Mouse (Mus musculus) bone marrow, adult 2 months (tissue): Measurements from ENCODE around the gene Thbs1. TPM values are rescaled to one million over a fixed set of nuclear protein-coding genes. Genes with fewer than 3 reads are reported as not detected.

Source experiments
- H3K27ac ChIP-seq: fragments of 200-500 bp; 2 replicates; pipeline ENCODE4 v1.5.1; 2012; ENCODE audit warnings: low read depth, mild to moderate bottlenecking, control low read depth, inconsistent platforms, low read length; ENCODE audit not compliant: control insufficient read depth, poor library complexity, insufficient read depth
- H3K4me1 ChIP-seq: fragments of 200-500 bp; 2 replicates; pipeline ENCODE4 v1.6.1; 2011; ENCODE audit warnings: low read length; ENCODE audit not compliant: control insufficient read depth, insufficient read depth
- H3K4me3 ChIP-seq: fragments of 200-500 bp; replicated peaks from 2 replicates; pipeline ENCODE3; 2011; ENCODE audit warnings: mild to moderate bottlenecking, low read depth, low read length, control low read depth; ENCODE audit not compliant: control insufficient read depth
- CTCF ChIP-seq: fragments of 200-500 bp; IDR thresholded peaks from 2 replicates; pipeline ENCODE4 v1.5.1; 2011; ENCODE audit warnings: low read length, control low read depth; ENCODE audit not compliant: control insufficient read depth, insufficient read depth
- POLR2A ChIP-seq: fragments of 200-500 bp; IDR thresholded peaks from 2 replicates; pipeline ENCODE4 v1.6.1; 2011; ENCODE audit warnings: low read depth, mild to moderate bottlenecking, control low read depth, low read length, borderline replicate concordance; ENCODE audit not compliant: control insufficient read depth
- WGBS: fragments of 180-500 bp; shearing (Covaris S2); methylation state at CpG from one replicate; pipeline ENCODE4 v1.1.7; 2018; 5-methylcytosine and 5-hydroxymethylcytosine counted together
- polyA plus RNA-seq: library from polyadenylated mRNA; stranded (reverse); fragments of >200 nt; gene quantifications from 2 replicates; pipeline ENCODE4 v1.2.4, GENCODE M21; 2011; ENCODE audit warnings: low replicate concordance; ENCODE audit not compliant: missing spikeins, insufficient read depth, insufficient read length

Thbs1 gene
- polyA plus RNA-seq, 1 experiment, result 66.1 TPM

DNA sequence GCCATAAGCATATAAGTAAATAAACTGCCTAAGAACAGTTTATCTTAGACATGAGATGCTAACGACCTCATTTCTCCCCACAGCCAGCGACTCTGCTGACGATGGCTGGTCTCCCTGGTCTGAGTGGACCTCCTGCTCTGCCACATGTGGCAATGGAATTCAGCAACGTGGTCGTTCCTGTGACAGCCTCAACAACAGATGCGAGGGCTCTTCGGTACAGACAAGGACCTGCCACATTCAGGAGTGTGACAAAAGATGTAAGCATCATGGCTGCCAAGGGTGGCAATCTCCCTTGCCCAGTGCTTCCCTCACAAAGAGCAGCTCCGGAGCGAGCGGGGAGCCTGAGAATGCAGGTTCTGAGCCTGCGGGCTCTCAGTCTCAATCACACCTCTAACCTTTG, 5.7 kb downstream of the Thbs1 start:
- H3K4me1 ChIP-seq, result no peaks in the 10 kb centered on the region
- H3K4me3 ChIP-seq, result no peak overlapping the region
- TF ChIP-seq POLR2A (no peak), CTCF (no peak)
- 82% methylated on average over 11 of the region's 11 CpGs for WGBS
- H3K27ac ChIP-seq, result no peak overlapping the region

DNA sequence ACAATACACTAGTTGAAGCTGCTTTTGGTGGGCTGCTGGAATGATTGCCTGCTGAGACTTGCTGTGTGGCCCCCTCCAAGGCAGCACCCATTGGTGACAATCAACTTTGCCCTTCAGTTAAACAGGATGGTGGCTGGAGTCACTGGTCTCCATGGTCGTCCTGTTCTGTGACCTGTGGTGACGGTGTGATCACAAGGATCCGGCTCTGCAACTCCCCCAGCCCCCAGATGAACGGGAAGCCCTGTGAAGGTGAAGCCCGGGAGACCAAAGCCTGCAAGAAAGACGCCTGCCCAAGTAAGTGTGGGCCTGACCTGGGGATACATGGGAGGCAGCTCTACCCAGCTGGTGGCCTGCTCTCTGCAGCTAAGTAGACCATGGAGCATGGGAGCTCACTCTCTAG, 6.4 kb downstream of the Thbs1 start:
- Histone ChIP-seq H3K4me3 (no peak overlapping the region), H3K27ac (no peak overlapping the region), H3K4me1 (no peaks in the 10 kb centered on the region)
- WGBS, result 78% methylated on average over 6 of the region's 6 CpGs
- TF ChIP-seq CTCF, result no peak
- TF ChIP-seq POLR2A, result no peak

DNA sequence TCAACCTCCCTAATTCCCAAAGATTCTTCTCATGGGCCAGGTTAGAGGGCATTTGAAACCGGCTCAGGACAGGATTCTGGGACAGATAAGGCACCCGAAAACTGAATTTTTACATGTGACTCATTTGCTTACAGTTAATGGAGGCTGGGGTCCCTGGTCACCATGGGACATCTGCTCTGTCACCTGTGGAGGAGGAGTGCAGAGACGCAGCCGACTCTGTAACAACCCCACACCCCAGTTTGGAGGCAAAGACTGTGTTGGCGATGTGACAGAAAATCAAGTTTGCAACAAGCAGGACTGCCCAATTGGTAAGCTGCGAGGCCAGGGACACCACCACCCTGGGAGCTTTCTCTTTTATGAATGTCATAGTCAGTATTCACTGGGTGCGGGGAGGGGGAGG, 6.8 kb downstream of the Thbs1 start:
- no peaks in the 10 kb centered on the region for H3K4me1 ChIP-seq
- H3K27ac ChIP-seq, result no peak overlapping the region
- 85% methylated on average over 7 of the region's 7 CpGs for WGBS
- TF ChIP-seq POLR2A, result no peak
- TF ChIP-seq CTCF, result no peak
- H3K4me3 ChIP-seq, result no peak overlapping the region

DNA sequence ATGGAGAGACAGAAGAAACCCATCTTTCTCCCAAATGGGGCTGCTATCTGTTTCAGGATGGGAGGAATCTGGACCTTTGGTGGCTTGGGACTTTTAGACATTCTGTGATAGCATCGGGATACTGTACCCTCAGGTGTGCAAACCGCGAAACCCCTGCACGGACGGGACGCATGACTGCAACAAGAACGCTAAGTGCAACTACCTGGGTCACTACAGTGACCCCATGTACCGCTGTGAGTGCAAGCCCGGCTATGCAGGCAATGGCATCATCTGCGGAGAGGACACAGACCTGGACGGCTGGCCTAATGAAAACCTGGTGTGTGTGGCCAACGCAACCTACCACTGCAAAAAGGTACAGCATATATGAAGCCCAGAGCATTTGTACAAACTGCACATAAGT, 8.0 kb downstream of the Thbs1 start:
- H3K4me1 ChIP-seq, result no peaks in the 10 kb centered on the region
- TF ChIP-seq POLR2A (no peak), CTCF (no peak)
- WGBS, result 92% methylated on average over 12 of the region's 12 CpGs
- no peak overlapping the region for H3K27ac ChIP-seq
- no peak overlapping the region for H3K4me3 ChIP-seq

DNA sequence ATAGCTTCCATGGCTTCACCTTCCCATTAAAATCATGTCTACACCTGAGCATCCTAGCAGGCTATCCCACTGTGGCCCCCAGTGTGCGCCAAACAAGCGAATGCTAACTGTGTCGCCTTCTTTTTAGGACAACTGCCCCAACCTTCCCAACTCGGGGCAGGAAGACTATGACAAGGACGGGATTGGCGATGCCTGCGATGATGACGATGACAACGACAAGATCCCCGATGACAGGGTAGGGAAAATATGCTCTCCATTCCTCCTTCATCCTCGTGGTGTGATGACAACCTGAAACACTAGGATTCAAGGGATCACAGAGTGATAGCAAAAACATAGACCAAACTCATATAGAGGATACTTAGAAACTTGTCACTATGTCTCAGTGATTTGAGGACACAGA, 8.4 kb downstream of the Thbs1 start:
- TF ChIP-seq POLR2A, result no peak
- TF ChIP-seq CTCF, result no peak
- H3K4me1 ChIP-seq, result no peaks in the 10 kb centered on the region
- 86% methylated on average over 11 of the region's 11 CpGs for WGBS
- H3K27ac ChIP-seq, result no peak overlapping the region
- no peak overlapping the region for H3K4me3 ChIP-seq

DNA sequence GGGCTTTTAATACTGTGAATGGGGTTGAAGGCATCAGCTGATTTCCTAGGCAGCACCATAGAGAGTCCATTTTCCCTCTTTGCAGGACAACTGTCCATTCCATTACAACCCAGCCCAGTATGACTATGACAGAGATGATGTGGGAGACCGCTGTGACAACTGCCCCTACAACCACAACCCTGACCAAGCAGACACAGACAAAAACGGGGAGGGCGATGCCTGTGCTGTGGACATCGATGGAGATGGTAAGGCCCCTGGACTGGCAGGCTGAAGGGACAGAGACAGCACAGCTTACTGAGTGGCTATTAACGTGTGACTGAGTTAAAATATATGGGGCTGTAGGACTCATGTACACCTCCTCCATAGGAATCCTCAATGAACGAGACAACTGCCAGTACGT, 9.1 kb downstream of the Thbs1 start:
- TF ChIP-seq POLR2A, result no peak
- TF ChIP-seq CTCF, result no peak
- H3K4me1 ChIP-seq, result no peaks in the 10 kb centered on the region
- H3K4me3 ChIP-seq, result no peak overlapping the region
- WGBS, result 87% methylated on average over 7 of the region's 7 CpGs
- H3K27ac ChIP-seq, result no peak overlapping the region

DNA sequence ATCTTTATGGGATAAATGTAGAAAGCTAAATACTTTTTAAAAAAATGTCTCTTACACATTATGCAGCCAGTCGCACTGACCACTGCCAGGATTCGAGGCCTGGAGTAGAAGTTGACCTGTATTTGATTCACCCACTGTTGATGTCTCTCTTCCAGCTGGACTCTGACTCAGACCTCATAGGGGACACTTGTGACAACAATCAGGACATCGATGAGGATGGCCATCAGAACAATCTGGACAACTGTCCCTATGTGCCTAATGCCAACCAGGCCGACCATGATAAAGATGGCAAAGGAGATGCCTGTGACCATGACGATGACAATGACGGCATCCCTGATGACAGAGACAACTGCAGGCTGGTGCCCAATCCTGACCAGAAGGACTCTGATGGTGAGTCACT, 10.6 kb downstream of the Thbs1 start:
- no peak overlapping the region for H3K27ac ChIP-seq
- no peak overlapping the region for H3K4me3 ChIP-seq
- 83% methylated on average over 6 of the region's 6 CpGs for WGBS
- no peaks in the 10 kb centered on the region for H3K4me1 ChIP-seq
- TF ChIP-seq POLR2A, result no peak
- no peak for TF ChIP-seq CTCF

DNA sequence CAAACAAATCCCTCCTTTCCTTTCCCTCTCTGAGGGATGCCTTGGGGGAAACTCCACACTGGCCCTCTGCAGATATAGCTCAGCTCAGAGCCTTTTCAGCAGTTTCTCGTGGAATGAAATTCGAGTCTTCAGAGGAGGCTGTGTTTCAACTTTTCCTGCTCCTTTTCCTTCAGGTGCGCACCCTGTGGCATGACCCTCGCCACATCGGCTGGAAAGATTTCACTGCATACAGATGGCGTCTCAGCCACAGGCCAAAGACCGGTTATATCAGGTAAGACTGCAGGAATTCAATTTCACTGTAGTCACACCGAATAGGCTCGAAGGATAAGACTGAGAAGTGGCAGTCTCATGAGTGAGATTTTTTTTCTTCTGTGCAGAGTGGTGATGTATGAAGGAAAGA, 12.1 kb downstream of the Thbs1 start:
- no peaks in the 10 kb centered on the region for H3K4me1 ChIP-seq
- 84% methylated on average over 9 of the region's 9 CpGs for WGBS
- no peak for TF ChIP-seq POLR2A
- no peak for TF ChIP-seq CTCF
- H3K27ac ChIP-seq, result no peak overlapping the region
- H3K4me3 ChIP-seq, result no peak overlapping the region

DNA sequence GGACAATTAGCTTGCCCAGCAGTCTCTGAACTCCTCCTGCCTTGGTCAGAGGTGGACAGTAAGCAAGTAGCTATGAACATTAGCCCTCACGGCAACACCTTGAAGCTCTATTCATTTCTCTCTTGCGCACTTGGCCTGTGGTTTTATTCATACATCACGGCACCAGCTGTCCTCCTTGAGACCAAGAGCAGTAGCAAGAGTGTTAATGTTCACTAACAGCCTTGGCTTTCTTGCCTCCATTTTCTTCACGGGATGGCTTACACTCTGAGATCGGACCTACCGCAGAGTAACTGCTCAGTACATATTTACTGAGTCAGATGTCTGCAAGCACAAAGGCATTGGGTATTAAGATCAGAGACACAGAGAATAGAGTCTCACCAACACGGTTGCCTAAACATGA, 12.8 kb downstream of the Thbs1 start:
- H3K4me3 ChIP-seq, result no peak overlapping the region
- no peak for TF ChIP-seq POLR2A
- no peak for TF ChIP-seq CTCF
- 86% methylated on average over 7 of the region's 7 CpGs for WGBS
- H3K4me1 ChIP-seq, result no peaks in the 10 kb centered on the region
- H3K27ac ChIP-seq, result no peak overlapping the region
